Mouse (Mus musculus): ENCODE measurements around the gene Dusp1. TPM values are rescaled to one million over a fixed set of nuclear protein-coding genes. Genes with fewer than 3 reads are reported as not detected.

The Dusp1 gene
- polyA plus RNA-seq, 1 experiment: 58.4 TPM

GRCm38 (mm10) chr17:26577309-26577708 lies 15.4 kb upstream of the Dusp1 start:
- Histone ChIP-seq H3K4me1 (ENCODE audit: control insufficient read depth, insufficient read depth, low read length) (peaks cover 17% of the 10 kb centered on the region), H3K27me3 (ENCODE audit: control insufficient read depth, insufficient read depth, low read length, poor library complexity, severe bottlenecking) (no peaks in the 10 kb centered on the region), H3K36me3 (ENCODE audit: control insufficient read depth, insufficient read depth, low read length, poor library complexity, severe bottlenecking) (0 out of 2 replicates have a peak, but pooled peaks cover 6% of the 10 kb centered on the region), H3K27ac (ENCODE audit: insufficient read depth, low read length) (no peak overlapping the region), H3K9ac (ENCODE audit: low read depth, poor library complexity, severe bottlenecking) (no peak overlapping the region), H3K4me3 (ENCODE audit: low read depth, low read length) (no peak overlapping the region), H3K9me3 (replicated peaks; ENCODE audit: control insufficient read depth, insufficient read depth, low read length, poor library complexity, severe bottlenecking) (no peaks in the 10 kb centered on the region)
- TF ChIP-seq POLR2A (IDR thresholded peaks at IDR 0.05; ENCODE audit: insufficient read depth, low read length) (no peak), EP300 (IDR thresholded peaks at IDR 0.05; ENCODE audit: insufficient read depth, low read depth, low read length) (no peak), CTCF (IDR thresholded peaks at IDR 0.05; ENCODE audit: low read depth, low read length) (no peak)

GRCm38 (mm10) chr17:26576833-26577232 lies 14.9 kb upstream of the Dusp1 start:
- 0 out of 2 replicates have a peak, but pooled peaks cover 6% of the 10 kb centered on the region for H3K36me3 ChIP-seq (ENCODE audit: control insufficient read depth, insufficient read depth, low read length, poor library complexity, severe bottlenecking)
- no peak overlapping the region for H3K4me3 ChIP-seq (ENCODE audit: low read depth, low read length)
- peaks cover 15% of the 10 kb centered on the region for H3K4me1 ChIP-seq (ENCODE audit: control insufficient read depth, insufficient read depth, low read length)
- no peaks in the 10 kb centered on the region for H3K9me3 ChIP-seq (replicated peaks; ENCODE audit: control insufficient read depth, insufficient read depth, low read length, poor library complexity, severe bottlenecking)
- H3K27me3 ChIP-seq (ENCODE audit: control insufficient read depth, insufficient read depth, low read length, poor library complexity, severe bottlenecking): no peaks in the 10 kb centered on the region
- H3K27ac ChIP-seq (ENCODE audit: insufficient read depth, low read length): no peak overlapping the region
- H3K9ac ChIP-seq (ENCODE audit: low read depth, poor library complexity, severe bottlenecking): no peak overlapping the region
- TF ChIP-seq POLR2A (IDR thresholded peaks at IDR 0.05; ENCODE audit: insufficient read depth, low read length) (no peak), CTCF (IDR thresholded peaks at IDR 0.05; ENCODE audit: low read depth, low read length) (no peak), EP300 (IDR thresholded peaks at IDR 0.05; ENCODE audit: insufficient read depth, low read depth, low read length) (no peak)

GRCm38 (mm10) chr17:26575786-26576690 lies 14.1 kb upstream of the Dusp1 start:
- Histone ChIP-seq H3K4me3 (ENCODE audit: low read depth, low read length) (no peak overlapping the region), H3K36me3 (ENCODE audit: control insufficient read depth, insufficient read depth, low read length, poor library complexity, severe bottlenecking) (0 out of 2 replicates have a peak, but pooled peaks cover 6% of the 10 kb centered on the region), H3K27me3 (ENCODE audit: control insufficient read depth, insufficient read depth, low read length, poor library complexity, severe bottlenecking) (no peaks in the 10 kb centered on the region), H3K9me3 (replicated peaks; ENCODE audit: control insufficient read depth, insufficient read depth, low read length, poor library complexity, severe bottlenecking) (no peaks in the 10 kb centered on the region), H3K4me1 (ENCODE audit: control insufficient read depth, insufficient read depth, low read length) (peaks cover 18% of the 10 kb centered on the region), H3K27ac (ENCODE audit: insufficient read depth, low read length) (no peak overlapping the region), H3K9ac (ENCODE audit: low read depth, poor library complexity, severe bottlenecking) (no peak overlapping the region)
- TF ChIP-seq EP300 (IDR thresholded peaks at IDR 0.05; ENCODE audit: insufficient read depth, low read depth, low read length) (no peak), POLR2A (IDR thresholded peaks at IDR 0.05; ENCODE audit: insufficient read depth, low read length) (no peak), CTCF (IDR thresholded peaks at IDR 0.05; ENCODE audit: low read depth, low read length) (no peak)

GRCm38 (mm10) chr17:26574701-26575100 lies 12.8 kb upstream of the Dusp1 start:
- Histone ChIP-seq H3K27ac (ENCODE audit: insufficient read depth, low read length) (no peak overlapping the region), H3K27me3 (ENCODE audit: control insufficient read depth, insufficient read depth, low read length, poor library complexity, severe bottlenecking) (no peaks in the 10 kb centered on the region), H3K9me3 (replicated peaks; ENCODE audit: control insufficient read depth, insufficient read depth, low read length, poor library complexity, severe bottlenecking) (no peaks in the 10 kb centered on the region), H3K36me3 (ENCODE audit: control insufficient read depth, insufficient read depth, low read length, poor library complexity, severe bottlenecking) (0 out of 2 replicates have a peak, but pooled peaks cover 6% of the 10 kb centered on the region), H3K4me3 (ENCODE audit: low read depth, low read length) (no peak overlapping the region), H3K9ac (ENCODE audit: low read depth, poor library complexity, severe bottlenecking) (no peak overlapping the region), H3K4me1 (ENCODE audit: control insufficient read depth, insufficient read depth, low read length) (peaks cover 15% of the 10 kb centered on the region)
- TF ChIP-seq POLR2A (IDR thresholded peaks at IDR 0.05; ENCODE audit: insufficient read depth, low read length) (no peak), CTCF (IDR thresholded peaks at IDR 0.05; ENCODE audit: low read depth, low read length) (no peak), EP300 (IDR thresholded peaks at IDR 0.05; ENCODE audit: insufficient read depth, low read depth, low read length) (no peak)

- H3K4me1 ChIP-seq (ENCODE audit: control insufficient read depth, insufficient read depth, low read length): peaks cover 12% of the 10 kb centered on the region
- H3K36me3 ChIP-seq (ENCODE audit: control insufficient read depth, insufficient read depth, low read length, poor library complexity, severe bottlenecking): 0 out of 2 replicates have a peak, but pooled peaks cover 6% of the 10 kb centered on the region
- H3K4me3 ChIP-seq (ENCODE audit: low read depth, low read length): no peak overlapping the region
- no peak overlapping the region for H3K9ac ChIP-seq (ENCODE audit: low read depth, poor library complexity, severe bottlenecking)
- no peak for TF ChIP-seq POLR2A (IDR thresholded peaks at IDR 0.05; ENCODE audit: insufficient read depth, low read length)
- TF ChIP-seq EP300 (IDR thresholded peaks at IDR 0.05; ENCODE audit: insufficient read depth, low read depth, low read length): no peak
- TF ChIP-seq CTCF (IDR thresholded peaks at IDR 0.05; ENCODE audit: low read depth, low read length): no peak
- no peak overlapping the region for H3K27ac ChIP-seq (ENCODE audit: insufficient read depth, low read length)
- no peaks in the 10 kb centered on the region for H3K9me3 ChIP-seq (replicated peaks; ENCODE audit: control insufficient read depth, insufficient read depth, low read length, poor library complexity, severe bottlenecking)
- no peaks in the 10 kb centered on the region for H3K27me3 ChIP-seq (ENCODE audit: control insufficient read depth, insufficient read depth, low read length, poor library complexity, severe bottlenecking)
These were observed 12.2 kb upstream of the Dusp1 start for GRCm38 (mm10) chr17:26574118-26574517.

GRCm38 (mm10) chr17:26572265-26572664 lies 10.3 kb upstream of the Dusp1 start:
- Histone ChIP-seq H3K9ac (ENCODE audit: low read depth, poor library complexity, severe bottlenecking) (no peak overlapping the region), H3K36me3 (ENCODE audit: control insufficient read depth, insufficient read depth, low read length, poor library complexity, severe bottlenecking) (peaks cover 6% of the 10 kb centered on the region; the same call in 1 of the 2 replicates), H3K4me1 (ENCODE audit: control insufficient read depth, insufficient read depth, low read length) (peaks cover 9% of the 10 kb centered on the region), H3K27me3 (ENCODE audit: control insufficient read depth, insufficient read depth, low read length, poor library complexity, severe bottlenecking) (no peaks in the 10 kb centered on the region), H3K27ac (ENCODE audit: insufficient read depth, low read length) (no peak overlapping the region), H3K4me3 (ENCODE audit: low read depth, low read length) (no peak overlapping the region), H3K9me3 (replicated peaks; ENCODE audit: control insufficient read depth, insufficient read depth, low read length, poor library complexity, severe bottlenecking) (no peaks in the 10 kb centered on the region)
- no peak for TF ChIP-seq POLR2A (IDR thresholded peaks at IDR 0.05; ENCODE audit: insufficient read depth, low read length)
- no peak for TF ChIP-seq CTCF (IDR thresholded peaks at IDR 0.05; ENCODE audit: low read depth, low read length)
- no peak for TF ChIP-seq EP300 (IDR thresholded peaks at IDR 0.05; ENCODE audit: insufficient read depth, low read depth, low read length)

All from ES-Bruce4 (cell line).